Mouse (Mus musculus): ENCODE measurements around the gene Maml3. TPM values are rescaled to one million over a fixed set of nuclear protein-coding genes. Genes with fewer than 3 reads are reported as not detected.

Maml3 gene
- polyA plus RNA-seq, 1 experiment from 2014 or later, result 6.5 TPM

GRCm38 (mm10) chr3:52073959-52074358 is 30.9 kb downstream of the Maml3 start:
- H3K4me3 ChIP-seq (ENCODE audit: low read depth, low read length), result no peak overlapping the region
- H3K27me3 ChIP-seq (replicated peaks; ENCODE audit: control insufficient read depth, insufficient read depth, low read length), result no peaks in the 10 kb centered on the region
- ATAC-seq (replicated peaks; ENCODE audit: low FRiP score, low TSS enrichment, low read depth), result no peak
- peaks cover 7% of the 10 kb centered on the region; the same call in 1 of the 2 replicates for H3K4me1 ChIP-seq (replicated peaks; ENCODE audit: control insufficient read depth, insufficient read depth, low read length)
- no peak for DNase-seq (ENCODE audit: low spot score)
- no peaks in the 10 kb centered on the region for H3K9me3 ChIP-seq (ENCODE audit: control insufficient read depth, low read length)
- no peaks in the 10 kb centered on the region for H3K36me3 ChIP-seq (ENCODE audit: control insufficient read depth, insufficient read depth, low read length)
- H3K27ac ChIP-seq (ENCODE audit: low read depth), result no peak overlapping the region
- no peak overlapping the region for H3K9ac ChIP-seq (ENCODE audit: low read length)
- H3K4me2 ChIP-seq (ENCODE audit: low read length), result no peak overlapping the region
- 86% methylated on average over 6 of the region's 6 CpGs for WGBS

DNA sequence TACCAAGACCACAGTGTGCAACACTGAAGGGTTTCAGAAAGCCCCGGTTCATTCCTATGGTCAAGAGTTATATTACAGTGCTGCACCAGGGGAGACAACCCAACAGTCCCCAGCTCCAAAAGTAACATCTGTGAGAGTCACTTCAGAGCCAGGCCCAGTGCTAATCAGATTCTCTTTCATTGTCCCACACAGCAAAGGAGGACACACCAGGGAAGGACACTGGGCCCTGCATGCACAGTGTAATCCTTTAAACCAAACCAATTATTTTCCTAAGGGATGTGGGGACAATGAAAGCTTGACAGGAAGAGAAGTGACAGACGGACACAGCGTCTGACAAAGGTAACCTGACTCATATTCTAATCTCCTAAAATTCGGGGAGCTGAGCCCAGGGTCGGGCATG is 32.9 kb downstream of the Maml3 start:
- no peaks in the 10 kb centered on the region for H3K36me3 ChIP-seq (ENCODE audit: control insufficient read depth, insufficient read depth, low read length)
- DNase-seq (ENCODE audit: low spot score) (no peak), ATAC-seq (replicated peaks; ENCODE audit: low FRiP score, low TSS enrichment, low read depth) (no peak)
- no peak overlapping the region for H3K4me3 ChIP-seq (ENCODE audit: low read depth, low read length)
- no peak overlapping the region for H3K27ac ChIP-seq (ENCODE audit: low read depth)
- peaks cover 7% of the 10 kb centered on the region; the same call in 1 of the 2 replicates for H3K4me1 ChIP-seq (replicated peaks; ENCODE audit: control insufficient read depth, insufficient read depth, low read length)
- WGBS, result 72% methylated on average over 5 of the region's 5 CpGs
- no peaks in the 10 kb centered on the region for H3K9me3 ChIP-seq (ENCODE audit: control insufficient read depth, low read length)
- H3K27me3 ChIP-seq (replicated peaks; ENCODE audit: control insufficient read depth, insufficient read depth, low read length), result no peaks in the 10 kb centered on the region
- no peak overlapping the region for H3K9ac ChIP-seq (ENCODE audit: low read length)
- no peak overlapping the region for H3K4me2 ChIP-seq (ENCODE audit: low read length)

- peak overlapping the region; percentile 54 for H3K9ac ChIP-seq (ENCODE audit: low read length)
- H3K27me3 ChIP-seq (replicated peaks; ENCODE audit: control insufficient read depth, insufficient read depth, low read length), result no peaks in the 10 kb centered on the region
- 16% methylated on average over 4 of the region's 4 CpGs for WGBS
- H3K27ac ChIP-seq (ENCODE audit: low read depth), result no peak overlapping the region
- no peaks in the 10 kb centered on the region for H3K9me3 ChIP-seq (ENCODE audit: control insufficient read depth, low read length)
- H3K36me3 ChIP-seq (ENCODE audit: control insufficient read depth, insufficient read depth, low read length), result no peaks in the 10 kb centered on the region
- no peak for DNase-seq (ENCODE audit: low spot score)
- peak overlapping the region; percentile 65 for H3K4me2 ChIP-seq (ENCODE audit: low read length)
- peak overlapping the region; percentile 30; the same call in 1 of the 2 replicates for H3K4me3 ChIP-seq (ENCODE audit: low read depth, low read length)
- no peak for ATAC-seq (replicated peaks; ENCODE audit: low FRiP score, low TSS enrichment, low read depth)
- H3K4me1 ChIP-seq (replicated peaks; ENCODE audit: control insufficient read depth, insufficient read depth, low read length), result peaks cover 7% of the 10 kb centered on the region; the same call in 1 of the 2 replicates
Measured at GRCm38 (mm10) chr3:52070163-52070478, 34.8 kb downstream of the Maml3 start.

DNA sequence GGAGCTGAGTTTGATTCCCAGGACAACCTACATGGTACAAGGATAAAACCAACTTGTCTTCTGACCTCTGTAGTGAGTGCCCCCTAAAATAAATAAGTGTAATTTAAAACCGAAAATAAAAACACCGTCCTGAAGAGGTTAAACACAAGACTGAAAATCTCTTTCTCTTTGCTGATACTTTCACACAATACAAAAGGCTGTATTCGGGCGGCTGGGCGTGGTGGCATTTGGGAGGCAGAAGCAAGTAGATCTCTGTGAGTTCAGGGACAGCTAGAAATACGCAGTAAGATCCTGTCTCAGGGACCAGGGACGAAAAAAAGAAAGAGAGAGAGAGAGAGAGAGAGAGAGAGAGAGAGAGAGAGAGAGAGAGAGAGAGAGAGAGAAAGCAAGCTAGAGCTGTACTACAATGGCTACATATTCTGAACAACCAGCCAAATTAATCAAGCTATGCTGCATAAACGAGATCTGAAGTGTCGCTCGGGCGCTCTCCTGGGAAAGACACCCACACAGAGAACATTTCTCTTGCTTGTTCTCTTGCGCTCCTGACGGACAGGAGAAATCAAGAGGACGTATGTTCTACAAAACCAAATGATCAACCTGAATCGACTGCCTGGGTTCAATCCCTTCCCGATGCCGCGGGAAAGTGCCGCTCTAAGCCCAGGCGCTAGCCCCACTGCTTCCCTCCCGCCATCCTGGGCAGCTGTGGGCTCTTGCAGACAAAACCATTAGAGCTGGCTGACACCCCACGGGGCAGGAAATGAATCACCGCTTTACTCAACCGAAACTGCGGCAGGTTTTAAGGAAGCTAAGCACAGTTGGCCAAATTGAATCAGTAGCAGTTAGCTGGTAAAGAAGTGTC is 35.3 kb downstream of the Maml3 start:
- H3K4me1 ChIP-seq (replicated peaks; ENCODE audit: control insufficient read depth, insufficient read depth, low read length), result peaks cover 7% of the 10 kb centered on the region; the same call in 1 of the 2 replicates
- H3K4me3 ChIP-seq (ENCODE audit: low read depth, low read length), result peak overlapping the region; percentile 30
- H3K9me3 ChIP-seq (ENCODE audit: control insufficient read depth, low read length), result no peaks in the 10 kb centered on the region
- no peaks in the 10 kb centered on the region for H3K36me3 ChIP-seq (ENCODE audit: control insufficient read depth, insufficient read depth, low read length)
- DNase-seq (ENCODE audit: low spot score) (peak; percentile 71), ATAC-seq (replicated peaks; ENCODE audit: low FRiP score, low TSS enrichment, low read depth) (no peak)
- peak overlapping the region; percentile 54 for H3K9ac ChIP-seq (ENCODE audit: low read length)
- WGBS, result 18% methylated on average over 25 of the region's 25 CpGs
- H3K4me2 ChIP-seq (ENCODE audit: low read length), result peak overlapping the region; percentile 65
- no peaks in the 10 kb centered on the region for H3K27me3 ChIP-seq (replicated peaks; ENCODE audit: control insufficient read depth, insufficient read depth, low read length)
- H3K27ac ChIP-seq (ENCODE audit: low read depth), result no peak overlapping the region

DNA sequence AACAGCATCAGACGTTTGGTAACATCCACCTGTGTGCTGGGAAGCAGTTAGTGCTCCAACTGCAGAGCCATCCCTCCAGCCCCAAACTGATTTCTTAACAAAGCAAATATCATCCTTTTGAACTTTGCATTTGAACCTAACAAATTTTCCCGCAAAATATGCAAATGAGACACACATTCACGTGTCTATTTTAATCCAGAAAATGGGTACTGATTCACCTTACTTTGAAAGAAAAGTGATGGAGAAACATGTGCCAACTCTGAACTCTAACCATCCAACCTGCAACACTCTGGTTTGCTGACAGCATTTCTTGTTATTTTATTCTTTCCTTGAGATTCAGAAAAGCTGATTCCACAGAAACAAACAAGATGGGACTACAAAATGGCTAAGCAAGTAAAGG is 36.0 kb downstream of the Maml3 start:
- 76% methylated on average over 3 of the region's 3 CpGs for WGBS
- Histone ChIP-seq H3K4me2 (ENCODE audit: low read length) (peak overlapping the region; percentile 65; the same call in 1 of the 2 replicates), H3K9me3 (ENCODE audit: control insufficient read depth, low read length) (no peaks in the 10 kb centered on the region), H3K4me3 (ENCODE audit: low read depth, low read length) (no peak overlapping the region), H3K36me3 (ENCODE audit: control insufficient read depth, insufficient read depth, low read length) (no peaks in the 10 kb centered on the region), H3K4me1 (replicated peaks; ENCODE audit: control insufficient read depth, insufficient read depth, low read length) (peaks cover 7% of the 10 kb centered on the region; the same call in 1 of the 2 replicates), H3K9ac (ENCODE audit: low read length) (no peak overlapping the region), H3K27ac (ENCODE audit: low read depth) (no peak overlapping the region), H3K27me3 (replicated peaks; ENCODE audit: control insufficient read depth, insufficient read depth, low read length) (no peaks in the 10 kb centered on the region)
- DNase-seq (ENCODE audit: low spot score) (no peak), ATAC-seq (replicated peaks; ENCODE audit: low FRiP score, low TSS enrichment, low read depth) (no peak)

- H3K36me3 ChIP-seq (ENCODE audit: control insufficient read depth, insufficient read depth, low read length), result no peaks in the 10 kb centered on the region
- no peak overlapping the region for H3K4me2 ChIP-seq (ENCODE audit: low read length)
- DNase-seq (ENCODE audit: low spot score), result no peak
- no peaks in the 10 kb centered on the region for H3K9me3 ChIP-seq (ENCODE audit: control insufficient read depth, low read length)
- no peak for ATAC-seq (replicated peaks; ENCODE audit: low FRiP score, low TSS enrichment, low read depth)
- H3K9ac ChIP-seq (ENCODE audit: low read length), result no peak overlapping the region
- no peaks in the 10 kb centered on the region for H3K27me3 ChIP-seq (replicated peaks; ENCODE audit: control insufficient read depth, insufficient read depth, low read length)
- H3K4me1 ChIP-seq (replicated peaks; ENCODE audit: control insufficient read depth, insufficient read depth, low read length), result peaks cover 11% of the 10 kb centered on the region; the same call in 1 of the 2 replicates
- H3K4me3 ChIP-seq (ENCODE audit: low read depth, low read length), result no peak overlapping the region
- WGBS, result 81% methylated on average over 6 of the region's 6 CpGs
- H3K27ac ChIP-seq (ENCODE audit: low read depth), result no peak overlapping the region
Measured at GRCm38 (mm10) chr3:52067181-52067580, 37.7 kb downstream of the Maml3 start.

DNA sequence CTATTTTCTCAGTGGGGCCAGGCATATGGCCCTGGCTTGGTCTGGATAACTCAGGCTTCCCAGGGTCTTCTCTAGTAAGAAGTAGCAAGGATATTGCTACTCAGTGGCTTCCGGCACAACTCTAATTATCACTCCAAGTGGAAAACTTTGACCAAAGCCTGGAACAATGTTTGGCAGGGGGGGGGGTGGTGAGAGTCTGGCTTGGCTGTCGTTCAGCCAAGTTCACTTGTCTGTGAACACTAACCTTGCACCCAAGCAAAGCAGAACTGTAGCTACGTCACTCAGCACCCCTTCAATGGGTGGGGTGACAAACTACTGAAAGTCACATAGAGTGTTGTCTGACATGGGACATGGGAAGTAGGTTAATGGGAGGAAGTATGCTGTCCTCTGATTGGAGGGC is 38.7 kb downstream of the Maml3 start:
- 70% methylated on average over 3 of the region's 3 CpGs for WGBS
- Histone ChIP-seq H3K4me3 (ENCODE audit: low read depth, low read length) (no peak overlapping the region), H3K4me1 (replicated peaks; ENCODE audit: control insufficient read depth, insufficient read depth, low read length) (peaks cover 18% of the 10 kb centered on the region), H3K27ac (ENCODE audit: low read depth) (no peak overlapping the region), H3K9ac (ENCODE audit: low read length) (no peak overlapping the region), H3K4me2 (ENCODE audit: low read length) (no peak overlapping the region), H3K36me3 (ENCODE audit: control insufficient read depth, insufficient read depth, low read length) (no peaks in the 10 kb centered on the region), H3K27me3 (replicated peaks; ENCODE audit: control insufficient read depth, insufficient read depth, low read length) (no peaks in the 10 kb centered on the region), H3K9me3 (ENCODE audit: control insufficient read depth, low read length) (no peaks in the 10 kb centered on the region)
- ATAC-seq (replicated peaks; ENCODE audit: low FRiP score, low TSS enrichment, low read depth), result no peak
- DNase-seq (ENCODE audit: low spot score), result no peak

GRCm38 (mm10) chr3:52063261-52063655 is 41.6 kb downstream of the Maml3 start:
- Histone ChIP-seq H3K4me1 (replicated peaks; ENCODE audit: control insufficient read depth, insufficient read depth, low read length) (peaks cover 14% of the 10 kb centered on the region), H3K9me3 (ENCODE audit: control insufficient read depth, low read length) (no peaks in the 10 kb centered on the region), H3K36me3 (ENCODE audit: control insufficient read depth, insufficient read depth, low read length) (no peaks in the 10 kb centered on the region), H3K27ac (ENCODE audit: low read depth) (no peak overlapping the region), H3K4me3 (ENCODE audit: low read depth, low read length) (no peak overlapping the region), H3K9ac (ENCODE audit: low read length) (no peak overlapping the region), H3K4me2 (ENCODE audit: low read length) (no peak overlapping the region), H3K27me3 (replicated peaks; ENCODE audit: control insufficient read depth, insufficient read depth, low read length) (no peaks in the 10 kb centered on the region)
- 72% methylated on average over 3 of the region's 3 CpGs for WGBS
- DNase-seq (ENCODE audit: low spot score) (no peak), ATAC-seq (replicated peaks; ENCODE audit: low FRiP score, low TSS enrichment, low read depth) (no peak)

Data from intestine, embryonic 14.5 days (tissue).